Mouse (Mus musculus) bone marrow, adult 2 months (tissue): ENCODE results near the gene Ppp1r9b. TPM values are rescaled to one million over a fixed set of nuclear protein-coding genes. Genes with fewer than 3 reads are reported as not detected.

Experiments
- H3K27ac ChIP-seq: fragments of 200-500 bp; 2 replicates; pipeline ENCODE4 v1.5.1; 2012; ENCODE audit warnings: low read depth, mild to moderate bottlenecking, control low read depth, inconsistent platforms, low read length; ENCODE audit not compliant: control insufficient read depth, poor library complexity, insufficient read depth
- H3K4me1 ChIP-seq: fragments of 200-500 bp; 2 replicates; pipeline ENCODE4 v1.6.1; 2011; ENCODE audit warnings: low read length; ENCODE audit not compliant: control insufficient read depth, insufficient read depth
- H3K4me3 ChIP-seq: fragments of 200-500 bp; replicated peaks from 2 replicates; pipeline ENCODE3; 2011; ENCODE audit warnings: mild to moderate bottlenecking, low read depth, low read length, control low read depth; ENCODE audit not compliant: control insufficient read depth
- CTCF ChIP-seq: fragments of 200-500 bp; IDR thresholded peaks from 2 replicates; pipeline ENCODE4 v1.5.1; 2011; ENCODE audit warnings: low read length, control low read depth; ENCODE audit not compliant: control insufficient read depth, insufficient read depth
- POLR2A ChIP-seq: fragments of 200-500 bp; IDR thresholded peaks from 2 replicates; pipeline ENCODE4 v1.6.1; 2011; ENCODE audit warnings: low read depth, mild to moderate bottlenecking, control low read depth, low read length, borderline replicate concordance; ENCODE audit not compliant: control insufficient read depth
- WGBS: fragments of 180-500 bp; shearing (Covaris S2); methylation state at CpG from one replicate; pipeline ENCODE4 v1.1.7; 2018; 5-methylcytosine and 5-hydroxymethylcytosine counted together
- polyA plus RNA-seq: library from polyadenylated mRNA; stranded (reverse); fragments of >200 nt; gene quantifications from 2 replicates; pipeline ENCODE4 v1.2.4, GENCODE M21; 2011; ENCODE audit warnings: low replicate concordance; ENCODE audit not compliant: missing spikeins, insufficient read depth, insufficient read length

Ppp1r9b gene
- polyA plus RNA-seq, 1 experiment = 73.2 TPM

GRCm38 (mm10) chr11:95012075-95012474 lies 21.2 kb downstream of the Ppp1r9b start:
- peak overlapping the region; percentile 7 for H3K4me3 ChIP-seq
- WGBS = 22% methylated on average over 3 of the region's 3 CpGs
- H3K4me1 ChIP-seq = no peaks in the 10 kb centered on the region
- TF ChIP-seq CTCF (no peak), POLR2A (peak; percentile 51)
- H3K27ac ChIP-seq = peak overlapping the region; percentile 83

DNA sequence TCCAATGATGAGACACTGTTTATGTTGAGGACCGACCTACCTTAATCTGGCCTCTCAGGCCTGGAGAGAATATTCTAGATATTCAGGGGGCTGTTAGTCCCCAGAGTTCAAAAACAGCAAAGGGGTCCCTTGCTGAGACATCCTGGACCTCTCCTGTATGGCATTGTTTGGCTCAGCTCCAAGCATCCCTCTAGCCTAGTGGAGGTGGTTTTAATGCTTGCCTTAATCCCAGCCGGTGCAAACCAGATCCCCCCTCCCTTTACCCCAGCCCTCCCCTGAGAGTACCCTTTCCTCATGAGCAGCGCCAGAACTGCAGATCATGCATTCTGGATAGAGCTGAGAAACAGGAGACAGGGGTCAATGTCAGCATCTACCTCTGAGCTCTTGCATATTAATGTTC lies 21.7 kb downstream of the Ppp1r9b start:
- Histone ChIP-seq H3K27ac (peak overlapping the region; percentile 62), H3K4me1 (no peaks in the 10 kb centered on the region), H3K4me3 (peak overlapping the region; percentile 19)
- 54% methylated on average over 3 of the region's 3 CpGs for WGBS
- TF ChIP-seq POLR2A = no peak
- TF ChIP-seq CTCF = no peak

DNA sequence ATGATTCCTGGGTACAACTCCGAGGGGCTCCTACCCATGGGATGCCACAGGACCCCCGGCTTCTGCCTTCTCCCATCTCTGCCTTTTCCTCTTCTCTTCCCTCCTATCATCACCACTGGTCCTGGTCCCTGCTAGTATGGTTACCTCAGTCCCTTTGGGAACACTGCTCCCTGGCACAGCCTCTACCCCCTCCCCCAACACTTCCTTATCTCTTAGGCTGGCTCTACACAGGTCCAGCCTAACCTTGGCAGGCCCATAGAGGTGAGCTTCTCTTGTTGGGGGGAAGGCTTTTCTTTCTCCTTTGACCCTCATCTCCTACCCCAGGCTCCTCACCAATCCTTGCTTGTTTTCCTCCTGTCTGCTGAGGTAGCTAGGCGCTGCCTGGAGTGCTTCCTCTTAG lies 24.6 kb downstream of the Ppp1r9b start:
- 86% methylated on average over 3 of the region's 3 CpGs for WGBS
- Histone ChIP-seq H3K27ac (no peak overlapping the region), H3K4me3 (no peak overlapping the region)

GRCm38 (mm10) chr11:95022237-95022992 lies 31.6 kb downstream of the Ppp1r9b start:
- Histone ChIP-seq H3K27ac (no peak overlapping the region), H3K4me1 (no peaks in the 10 kb centered on the region), H3K4me3 (no peak overlapping the region)
- TF ChIP-seq POLR2A = no peak
- peak; percentile 54 for TF ChIP-seq CTCF
- WGBS = 73% methylated on average over 10 of the region's 10 CpGs

More for the DNA sequence above, 24.6 kb downstream of the Ppp1r9b start:
- TF ChIP-seq POLR2A (no peak), CTCF (no peak)
- H3K4me1 ChIP-seq = no peaks in the 10 kb centered on the region

- Histone ChIP-seq H3K4me1 (no peaks in the 10 kb centered on the region), H3K27ac (no peak overlapping the region), H3K4me3 (no peak overlapping the region)
- no peak for TF ChIP-seq CTCF
- TF ChIP-seq POLR2A = no peak
- WGBS = 97% methylated on average over 9 of the region's 9 CpGs
Measured at GRCm38 (mm10) chr11:95023481-95023880, 32.6 kb downstream of the Ppp1r9b start.

- Histone ChIP-seq H3K27ac (no peak overlapping the region), H3K4me1 (no peaks in the 10 kb centered on the region), H3K4me3 (no peak overlapping the region)
- no peak for TF ChIP-seq CTCF
- no peak for TF ChIP-seq POLR2A
- WGBS = 84% methylated on average over 29 of the region's 29 CpGs
Measured at GRCm38 (mm10) chr11:95024439-95025184, 33.8 kb downstream of the Ppp1r9b start.

GRCm38 (mm10) chr11:95025227-95026012 lies 34.6 kb downstream of the Ppp1r9b start:
- TF ChIP-seq CTCF (no peak), POLR2A (no peak)
- 85% methylated on average over 11 of the region's 11 CpGs for WGBS
- no peaks in the 10 kb centered on the region for H3K4me1 ChIP-seq
- H3K27ac ChIP-seq = no peak overlapping the region
- no peak overlapping the region for H3K4me3 ChIP-seq

DNA sequence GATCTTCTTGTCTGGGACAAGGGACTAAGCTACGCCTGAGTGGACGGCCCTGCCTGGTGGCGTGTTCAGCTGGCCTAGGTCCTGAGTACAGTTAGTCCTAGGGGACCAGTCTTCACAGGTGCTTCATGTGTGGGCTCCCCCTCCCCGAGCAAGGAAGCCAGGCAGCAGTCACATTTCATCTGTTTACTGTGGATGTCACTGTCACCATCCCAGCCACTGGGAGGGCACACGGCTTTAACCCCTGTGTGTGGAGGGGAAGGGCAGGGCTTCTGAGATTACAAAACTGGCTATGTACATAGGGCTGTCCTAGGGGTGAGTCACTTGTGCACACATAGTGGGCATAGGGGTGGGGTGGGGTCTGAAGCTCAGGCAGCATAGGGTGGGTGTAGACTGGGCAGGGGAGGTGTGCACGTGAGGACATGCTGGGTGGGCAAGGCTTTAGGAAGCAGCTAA lies 35.3 kb downstream of the Ppp1r9b start:
- H3K4me3 ChIP-seq = no peak overlapping the region
- no peaks in the 10 kb centered on the region for H3K4me1 ChIP-seq
- TF ChIP-seq CTCF (no peak), POLR2A (no peak)
- 77% methylated on average over 6 of the region's 6 CpGs for WGBS
- H3K27ac ChIP-seq = no peak overlapping the region
